Mouse (Mus musculus) forebrain, embryonic 16.5 days (tissue): ENCODE results near the gene Skor1. TPM values are rescaled to one million over a fixed set of nuclear protein-coding genes. Genes with fewer than 3 reads are reported as not detected.

Experiments
- ATAC-seq: fragments of 200-750 bp; cut with Nextera tagmentation; 2 replicates; pipeline ENCODE4 v1.8.0; 2017; ENCODE audit warnings: mild to moderate bottlenecking, moderate library complexity
- H3K27ac ChIP-seq: fragments of 300-500 bp; sonication (generic); 2 replicates; pipeline ENCODE4 v1.5.1; 2014; ENCODE audit warnings: low read length, control low read depth
- H3K27me3 ChIP-seq: fragments of 300-500 bp; sonication (generic); replicated peaks from 2 replicates; pipeline ENCODE4 v1.6.1; 2014; ENCODE audit warnings: low read length; ENCODE audit not compliant: control insufficient read depth, insufficient read depth
- H3K36me3 ChIP-seq: fragments of 300-500 bp; sonication (generic); 2 replicates; pipeline ENCODE4 v1.6.1; 2014; ENCODE audit not compliant: control insufficient read depth, insufficient read depth
- H3K4me1 ChIP-seq: fragments of 300-500 bp; sonication (generic); replicated peaks from 2 replicates; pipeline ENCODE4 v1.6.1; 2014; ENCODE audit warnings: low read length; ENCODE audit not compliant: control insufficient read depth, insufficient read depth
- H3K4me2 ChIP-seq: fragments of 300-500 bp; sonication (generic); 2 replicates; pipeline ENCODE4 v1.6.1; 2014; ENCODE audit warnings: mild to moderate bottlenecking, low read length, control low read depth
- H3K4me3 ChIP-seq: fragments of 300-500 bp; sonication (generic); replicated peaks from 2 replicates; pipeline ENCODE4 v1.5.1; 2014; ENCODE audit warnings: mild to moderate bottlenecking, low read length, control low read depth
- H3K9ac ChIP-seq: fragments of 300-500 bp; sonication (generic); replicated peaks from 2 replicates; pipeline ENCODE4 v1.6.1; 2014; ENCODE audit warnings: low read depth, low read length, control low read depth
- H3K9me3 ChIP-seq: fragments of 300-500 bp; sonication (generic); 2 replicates; pipeline ENCODE4 v1.6.1; 2016; ENCODE audit warnings: low read length; ENCODE audit not compliant: control insufficient read depth
- WGBS: fragments of 180-500 bp; shearing (Covaris S2); extraction: QIAGEN DNeasy Blood & Tissue Kit; methylation state at CpG from one replicate; pipeline ENCODE4 v1.1.7; 2014; 5-methylcytosine and 5-hydroxymethylcytosine counted together
- polyA plus RNA-seq: library from polyadenylated mRNA; unstranded; fragments of >200 nt; fragmentation: Nextera tagmentation; extraction: Ambion mirVana; gene quantifications from 2 replicates; pipeline ENCODE4 v1.2.1, GENCODE M21; 2015

The Skor1 gene
- polyA plus RNA-seq, 1 experiment from 2014 or later = 0.32 TPM

DNA sequence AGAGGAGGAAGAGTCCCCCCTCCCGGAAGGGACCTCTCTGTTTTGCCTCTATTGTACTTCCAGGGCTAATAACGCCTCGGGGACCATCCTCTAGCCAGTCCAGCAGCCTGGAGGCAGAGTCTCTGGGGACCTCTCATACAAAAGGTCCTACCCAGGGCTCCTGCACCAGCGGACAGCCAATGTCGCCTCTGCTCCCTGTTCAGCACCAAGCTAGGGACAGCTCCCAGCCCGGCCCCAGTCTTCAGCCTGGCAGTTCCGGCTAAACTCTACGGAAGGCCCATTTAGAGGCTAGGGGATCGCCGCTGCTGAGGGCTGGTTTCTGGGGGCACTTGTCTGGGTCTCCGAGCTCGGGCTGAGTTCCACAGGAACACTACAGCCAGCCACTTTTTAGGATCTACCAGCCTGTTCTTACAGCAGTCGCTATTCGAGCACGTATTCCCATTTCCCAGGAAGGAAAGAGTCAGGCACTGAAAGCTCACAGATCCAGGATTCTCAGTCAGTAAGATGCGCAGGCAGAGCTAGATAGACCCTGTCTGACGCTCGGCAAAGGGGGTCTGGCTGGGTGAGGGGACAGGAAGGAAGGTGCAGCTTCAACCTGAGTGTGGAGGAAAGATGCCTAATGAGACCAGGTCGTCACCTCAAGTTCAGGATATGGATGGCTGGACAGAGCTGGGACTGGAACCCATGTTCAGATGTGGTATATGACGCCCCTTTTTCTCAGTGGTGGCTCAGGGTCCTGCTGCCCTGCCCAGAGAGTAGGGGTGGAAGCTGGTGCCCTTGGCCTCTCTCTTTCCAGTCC lies 2.5 kb upstream of the Skor1 start:
- Histone ChIP-seq H3K9ac (no peak overlapping the region), H3K36me3 (no peaks in the 10 kb centered on the region), H3K27ac (no peak overlapping the region), H3K27me3 (peaks cover 84% of the 10 kb centered on the region), H3K4me3 (no peak overlapping the region), H3K9me3 (peaks cover 3% of the 10 kb centered on the region; the same call in 1 of the 2 replicates), H3K4me1 (peaks cover 33% of the 10 kb centered on the region), H3K4me2 (no peak overlapping the region)
- no peak for ATAC-seq
- under 1% methylated on average over 20 of the region's 20 CpGs for WGBS

DNA sequence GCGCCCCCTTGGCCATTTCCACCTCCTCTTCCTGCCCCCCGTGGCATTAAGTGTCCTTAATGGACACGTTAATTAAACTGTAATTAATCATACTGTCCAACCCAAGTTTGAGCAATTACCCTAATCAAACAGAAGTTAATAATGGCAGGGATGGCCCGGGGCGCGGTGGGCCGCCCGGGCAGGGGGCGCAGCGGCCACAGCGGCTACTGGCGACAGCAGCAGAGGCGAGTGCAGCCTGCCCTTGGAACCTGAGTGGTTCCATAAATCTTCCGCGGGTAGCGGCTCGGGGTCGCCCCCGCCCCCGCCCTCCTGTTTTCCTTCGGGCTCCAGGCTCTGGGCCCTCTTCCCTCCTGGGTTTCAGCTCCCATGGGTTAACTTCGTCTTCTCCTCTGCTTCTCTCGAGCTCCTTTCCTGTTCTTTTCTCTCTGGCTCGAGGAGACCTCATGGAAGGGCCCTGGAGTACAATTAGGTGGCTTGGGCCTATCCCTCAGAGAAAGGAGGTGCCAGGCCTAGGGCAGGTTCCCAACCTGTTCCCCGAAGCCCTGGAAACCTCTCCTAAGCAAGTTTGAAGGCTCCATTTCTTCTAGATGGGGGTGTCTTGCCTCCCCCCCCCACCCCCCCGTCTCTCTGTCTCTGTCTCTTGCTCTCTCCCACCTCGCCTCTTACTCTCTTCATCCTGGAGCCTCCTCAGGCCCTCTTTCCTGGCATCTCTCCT lies 1.5 kb upstream of the Skor1 start:
- no peak overlapping the region for H3K9ac ChIP-seq
- H3K27ac ChIP-seq = no peak overlapping the region
- WGBS = 1% methylated on average over 26 of the region's 27 CpGs
- no peak overlapping the region for H3K4me3 ChIP-seq
- H3K4me2 ChIP-seq = no peak overlapping the region
- H3K9me3 ChIP-seq = peaks cover 3% of the 10 kb centered on the region; the same call in 1 of the 2 replicates
- peaks cover 85% of the 10 kb centered on the region for H3K27me3 ChIP-seq
- ATAC-seq = no peak
- no peaks in the 10 kb centered on the region for H3K36me3 ChIP-seq
- peaks cover 42% of the 10 kb centered on the region for H3K4me1 ChIP-seq

DNA sequence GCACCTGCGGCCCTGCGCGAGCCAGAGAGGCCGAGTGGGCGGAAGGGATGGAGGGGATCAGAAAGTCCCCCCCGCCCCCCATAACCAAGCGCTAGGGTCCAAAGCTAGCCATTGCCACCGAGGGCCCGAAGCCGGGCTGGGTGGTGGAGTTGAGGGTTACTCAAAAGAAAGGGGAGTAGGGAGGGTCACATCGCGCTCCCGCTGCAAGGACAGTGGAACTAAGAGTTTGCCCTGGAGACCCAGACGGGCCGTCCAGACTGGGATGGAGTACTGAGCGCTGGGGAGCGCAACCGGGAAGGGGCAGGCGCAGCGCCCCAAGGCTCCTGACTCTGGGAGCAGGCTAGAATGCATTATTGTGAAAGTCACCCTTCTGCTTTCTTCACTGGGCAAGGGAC lies 608 bp upstream of the Skor1 start:
- H3K4me1 ChIP-seq = peaks cover 50% of the 10 kb centered on the region
- H3K27ac ChIP-seq = no peak overlapping the region
- H3K4me3 ChIP-seq = peak overlapping the region; percentile 44
- H3K36me3 ChIP-seq = no peaks in the 10 kb centered on the region
- peaks cover 3% of the 10 kb centered on the region; the same call in 1 of the 2 replicates for H3K9me3 ChIP-seq
- no peak overlapping the region for H3K9ac ChIP-seq
- WGBS = under 1% methylated on average over 20 of the region's 20 CpGs
- ATAC-seq = no peak
- peak overlapping the region; percentile 67 for H3K4me2 ChIP-seq
- H3K27me3 ChIP-seq = peaks cover 82% of the 10 kb centered on the region

DNA sequence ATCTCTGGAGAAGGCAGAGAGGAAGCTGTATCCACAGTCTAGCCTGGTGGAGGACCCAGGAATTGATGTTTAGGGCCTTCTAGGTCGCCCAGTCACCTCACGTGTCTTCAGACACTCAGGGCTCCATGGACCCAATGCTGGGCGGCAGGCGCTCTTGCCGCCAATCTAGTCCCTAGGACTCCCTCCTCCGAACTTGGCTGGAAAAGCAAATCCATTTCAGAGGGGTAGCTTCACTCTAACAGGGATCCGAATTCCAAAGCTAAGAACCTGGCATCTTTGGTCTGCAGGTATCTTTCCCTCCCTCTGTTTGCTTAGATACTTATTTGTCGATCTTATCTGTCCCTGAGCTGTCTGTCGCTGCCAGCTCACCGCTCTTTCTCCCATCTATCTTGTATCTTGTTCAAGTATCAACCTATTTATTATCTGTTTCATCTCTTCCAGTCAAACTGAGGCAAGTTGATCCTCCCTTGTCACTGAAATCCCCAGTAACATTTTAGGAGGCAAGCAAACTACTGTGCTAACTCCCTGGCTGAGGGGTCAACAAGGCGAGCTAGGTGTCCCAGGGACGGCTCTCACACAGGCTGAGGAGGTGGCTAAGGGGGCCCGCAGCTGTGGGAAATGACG lies 863 bp downstream of the Skor1 start:
- Histone ChIP-seq H3K4me2 (no peak overlapping the region), H3K9ac (no peak overlapping the region), H3K4me1 (peaks cover 54% of the 10 kb centered on the region), H3K9me3 (no peaks in the 10 kb centered on the region), H3K27ac (no peak overlapping the region), H3K4me3 (no peak overlapping the region), H3K36me3 (no peaks in the 10 kb centered on the region), H3K27me3 (peaks cover 83% of the 10 kb centered on the region)
- no peak for ATAC-seq
- WGBS = under 1% methylated on average over 14 of the region's 14 CpGs

DNA sequence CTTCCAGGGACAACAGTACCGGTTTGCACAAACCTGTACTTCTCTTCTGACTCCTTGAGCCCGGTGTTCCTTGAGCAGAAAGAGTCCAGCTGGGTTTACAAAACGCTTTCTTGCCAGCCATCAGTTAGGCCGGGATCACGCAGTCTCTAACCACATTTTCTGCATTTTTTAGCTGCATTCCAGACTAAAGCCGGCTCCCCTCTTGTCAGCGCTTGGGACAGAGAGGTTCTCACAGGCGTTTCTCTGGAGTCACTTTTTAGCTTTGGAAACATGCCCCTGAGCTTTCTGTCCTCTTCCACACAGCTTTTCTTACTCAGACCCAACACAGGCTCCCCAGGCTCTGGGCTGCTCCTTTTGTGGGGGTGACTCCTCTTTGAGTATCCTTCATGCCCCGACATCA lies 1.5 kb downstream of the Skor1 start:
- H3K4me3 ChIP-seq = no peak overlapping the region
- no peak overlapping the region for H3K9ac ChIP-seq
- no peak overlapping the region for H3K4me2 ChIP-seq
- H3K27me3 ChIP-seq = peaks cover 82% of the 10 kb centered on the region
- under 1% methylated on average over 9 of the region's 9 CpGs for WGBS
- ATAC-seq = no peak
- H3K27ac ChIP-seq = no peak overlapping the region
- H3K4me1 ChIP-seq = peaks cover 54% of the 10 kb centered on the region
- H3K9me3 ChIP-seq = no peaks in the 10 kb centered on the region
- H3K36me3 ChIP-seq = no peaks in the 10 kb centered on the region

DNA sequence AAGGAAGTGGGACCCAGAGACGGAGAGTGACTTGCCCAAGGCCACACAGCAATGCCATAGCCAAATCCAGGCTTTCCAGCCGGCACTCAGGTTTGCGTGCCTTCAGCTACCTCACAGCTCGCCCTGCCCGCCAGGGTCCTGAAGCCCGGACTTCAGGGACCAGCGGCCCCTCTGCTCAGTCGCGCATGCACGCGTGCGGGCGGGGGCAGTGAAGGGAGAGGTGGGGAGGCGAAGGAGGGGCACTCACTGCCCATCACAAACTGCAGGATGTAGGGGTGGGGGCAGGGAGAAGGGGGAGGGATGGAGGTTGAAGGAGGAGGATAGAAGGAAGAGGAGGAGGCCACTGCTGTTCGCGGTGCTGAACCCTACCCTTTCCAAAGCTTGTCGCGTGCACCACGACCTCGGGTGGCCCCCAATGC lies 1.9 kb downstream of the Skor1 start:
- H3K27me3 ChIP-seq = peaks cover 82% of the 10 kb centered on the region
- no peak overlapping the region for H3K9ac ChIP-seq
- peaks cover 51% of the 10 kb centered on the region for H3K4me1 ChIP-seq
- peak overlapping the region; percentile 9; the same call in 1 of the 2 replicates for H3K4me3 ChIP-seq
- H3K9me3 ChIP-seq = no peaks in the 10 kb centered on the region
- H3K36me3 ChIP-seq = no peaks in the 10 kb centered on the region
- WGBS = under 1% methylated on average over 20 of the region's 20 CpGs
- ATAC-seq = no peak
- no peak overlapping the region for H3K4me2 ChIP-seq
- H3K27ac ChIP-seq = no peak overlapping the region

DNA sequence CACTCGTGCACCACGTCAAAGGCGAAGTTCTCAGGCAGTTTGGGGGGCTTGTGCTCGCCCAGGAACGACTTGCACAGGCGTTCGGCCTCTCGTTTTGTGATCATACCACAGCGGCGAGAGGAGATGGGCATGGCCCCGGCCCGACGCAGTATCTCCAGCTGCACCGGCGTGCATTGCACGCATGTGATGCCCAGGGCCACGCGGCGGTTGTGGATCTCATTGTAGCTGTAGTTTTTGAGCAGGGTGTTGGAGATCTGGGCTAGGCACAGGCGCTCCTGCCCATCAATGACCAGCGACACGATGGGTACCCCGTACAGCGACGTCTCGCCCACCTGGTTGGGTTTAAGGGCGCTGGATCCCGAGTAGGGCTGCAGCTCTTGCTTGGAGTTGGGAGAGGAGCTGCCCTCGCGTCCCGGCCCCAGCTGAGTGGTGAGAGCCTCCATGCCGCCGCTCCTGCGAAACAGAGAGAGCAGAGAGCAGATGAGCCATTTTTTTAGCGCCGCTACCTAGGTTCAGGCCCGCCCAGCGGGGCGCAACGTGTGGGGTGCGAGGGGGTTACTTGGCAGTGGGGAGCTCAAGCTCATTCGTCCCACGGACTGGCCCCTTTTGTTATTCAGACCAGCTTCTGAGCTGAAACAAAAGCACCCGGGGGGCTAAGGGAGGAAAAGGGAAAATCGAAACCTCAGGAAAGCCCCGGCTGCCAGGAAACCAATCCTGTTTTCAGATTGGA lies 2.5 kb downstream of the Skor1 start:
- Histone ChIP-seq H3K4me1 (peaks cover 45% of the 10 kb centered on the region), H3K9me3 (no peaks in the 10 kb centered on the region), H3K27ac (no peak overlapping the region), H3K9ac (no peak overlapping the region), H3K27me3 (peaks cover 82% of the 10 kb centered on the region), H3K36me3 (no peaks in the 10 kb centered on the region), H3K4me2 (no peak overlapping the region), H3K4me3 (peak overlapping the region; percentile 9; the same call in 1 of the 2 replicates)
- under 1% methylated on average over 46 of the region's 46 CpGs for WGBS
- ATAC-seq = no peak

DNA sequence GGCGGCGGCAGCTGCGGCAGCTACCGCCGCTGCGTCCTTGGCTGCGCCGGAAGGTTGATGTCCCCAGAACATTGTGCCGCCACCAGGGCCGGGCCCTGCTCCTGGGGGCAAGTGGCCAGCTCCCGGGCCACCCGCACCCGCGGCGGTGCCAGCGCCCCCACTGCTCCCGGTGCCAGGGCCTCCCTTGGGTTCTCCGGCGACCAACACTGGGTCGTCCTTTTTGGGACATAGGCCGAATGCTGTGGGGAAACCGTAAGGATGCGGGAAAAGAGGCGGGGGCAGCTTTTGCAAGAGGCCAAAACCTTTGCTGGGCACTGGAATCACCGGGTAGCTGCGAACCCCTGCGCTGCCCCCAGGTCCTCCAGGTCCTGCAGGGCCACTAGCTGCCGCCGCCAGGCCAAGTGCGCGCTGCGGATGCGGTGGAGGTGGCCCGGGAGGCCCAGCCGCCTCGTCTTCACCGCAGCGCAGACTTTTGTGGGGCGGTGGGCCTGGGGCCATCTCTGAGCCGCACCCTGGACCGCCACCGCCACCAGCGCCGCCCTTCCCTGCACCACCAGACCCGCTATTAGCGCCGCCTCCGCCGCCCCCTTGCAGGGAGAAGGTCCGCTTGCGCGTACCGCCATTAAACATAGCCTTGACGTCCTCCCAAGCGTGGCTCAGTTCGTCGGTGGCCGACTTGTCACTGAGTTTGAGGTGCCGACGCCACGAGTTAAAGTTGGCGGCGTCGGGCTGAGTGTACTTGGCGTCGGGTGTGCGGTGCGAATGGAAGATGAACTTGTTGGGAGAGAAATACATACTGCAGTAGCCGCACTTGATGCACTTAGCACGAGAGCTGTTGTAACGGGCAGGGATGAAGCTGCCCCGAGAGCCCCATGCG lies 3.3 kb downstream of the Skor1 start:
- Histone ChIP-seq H3K9ac (no peak overlapping the region), H3K27ac (no peak overlapping the region), H3K4me1 (peaks cover 42% of the 10 kb centered on the region), H3K9me3 (no peaks in the 10 kb centered on the region), H3K27me3 (peaks cover 81% of the 10 kb centered on the region), H3K4me2 (0 out of 2 replicates have a peak overlapping the region, but pooled peaks have one; percentile 10), H3K4me3 (no peak overlapping the region), H3K36me3 (no peaks in the 10 kb centered on the region)
- ATAC-seq = no peak
- under 1% methylated on average over 71 of the region's 73 CpGs for WGBS
